Mouse (Mus musculus): ENCODE results near the gene Zbtb39.

GRCm38 (mm10) chr10:127728437-127728836, 10.9 kb upstream of the Zbtb39 start:
- no peak for TF ChIP-seq CTCF (IDR thresholded peaks at IDR 0.05; ENCODE audit: extremely low read depth, insufficient read length, insufficient replicate concordance, low read depth, low read length)
- no peak for TF ChIP-seq POLR2A (IDR thresholded peaks at IDR 0.05; ENCODE audit: low read depth, low read length)

All from small intestine, adult 2 months (tissue).